Mouse (Mus musculus) liver, embryonic 15.5 days (tissue): ENCODE measurements around the gene Rbm5. TPM values are rescaled to one million over a fixed set of nuclear protein-coding genes. Genes with fewer than 3 reads are reported as not detected.

ENCODE experiments used
- ATAC-seq: fragments of 200-750 bp; cut with Nextera tagmentation; 2 replicates; pipeline ENCODE4 v1.8.0; 2017; ENCODE audit warnings: moderate number of reproducible peaks, mild to moderate bottlenecking, moderate library complexity; ENCODE audit not compliant: insufficient read depth
- H3K27ac ChIP-seq: fragments of 300-500 bp; sonication (generic); replicated peaks from 2 replicates; pipeline ENCODE4 v1.5.1; 2015; ENCODE audit warnings: mild to moderate bottlenecking, inconsistent platforms
- H3K27me3 ChIP-seq: fragments of 300-500 bp; sonication (generic); 2 replicates; pipeline ENCODE4 v1.6.1; 2015; ENCODE audit warnings: mild to moderate bottlenecking, inconsistent platforms
- H3K36me3 ChIP-seq: fragments of 300-500 bp; sonication (generic); replicated peaks from 2 replicates; pipeline ENCODE4 v1.6.1; 2015; ENCODE audit warnings: moderate library complexity, mild to moderate bottlenecking, inconsistent platforms
- H3K4me1 ChIP-seq: fragments of 300-500 bp; sonication (generic); replicated peaks from 2 replicates; pipeline ENCODE4 v1.6.1; 2015; ENCODE audit warnings: inconsistent platforms
- H3K4me2 ChIP-seq: fragments of 300-500 bp; sonication (generic); 2 replicates; pipeline ENCODE4 v1.6.1; 2015; ENCODE audit warnings: moderate library complexity, mild to moderate bottlenecking, inconsistent platforms
- H3K4me3 ChIP-seq: fragments of 300-500 bp; sonication (generic); replicated peaks from 2 replicates; pipeline ENCODE4 v1.5.1; 2015; ENCODE audit warnings: mild to moderate bottlenecking, inconsistent platforms
- H3K9ac ChIP-seq: fragments of 300-500 bp; sonication (generic); 2 replicates; pipeline ENCODE4 v1.6.1; 2015; ENCODE audit warnings: moderate library complexity, mild to moderate bottlenecking, inconsistent platforms
- H3K9me3 ChIP-seq: fragments of 300-500 bp; sonication (generic); replicated peaks from 2 replicates; pipeline ENCODE4 v1.6.1; 2016; ENCODE audit warnings: inconsistent platforms
- WGBS: fragments of 180-500 bp; shearing (Covaris S2); methylation state at CpG from one replicate; pipeline ENCODE4 v1.1.7; 2015; ENCODE audit warnings: mixed read lengths; ENCODE audit not compliant: insufficient replicate concordance; 5-methylcytosine and 5-hydroxymethylcytosine counted together
- polyA plus RNA-seq: library from polyadenylated mRNA; unstranded; fragments of >200 nt; fragmentation: Nextera tagmentation; extraction: Ambion mirVana; gene quantifications from 2 replicates; pipeline ENCODE4 v1.2.1, GENCODE M21; 2015

Rbm5 gene
- polyA plus RNA-seq, 1 experiment from 2014 or later, result 63.8 TPM

DNA sequence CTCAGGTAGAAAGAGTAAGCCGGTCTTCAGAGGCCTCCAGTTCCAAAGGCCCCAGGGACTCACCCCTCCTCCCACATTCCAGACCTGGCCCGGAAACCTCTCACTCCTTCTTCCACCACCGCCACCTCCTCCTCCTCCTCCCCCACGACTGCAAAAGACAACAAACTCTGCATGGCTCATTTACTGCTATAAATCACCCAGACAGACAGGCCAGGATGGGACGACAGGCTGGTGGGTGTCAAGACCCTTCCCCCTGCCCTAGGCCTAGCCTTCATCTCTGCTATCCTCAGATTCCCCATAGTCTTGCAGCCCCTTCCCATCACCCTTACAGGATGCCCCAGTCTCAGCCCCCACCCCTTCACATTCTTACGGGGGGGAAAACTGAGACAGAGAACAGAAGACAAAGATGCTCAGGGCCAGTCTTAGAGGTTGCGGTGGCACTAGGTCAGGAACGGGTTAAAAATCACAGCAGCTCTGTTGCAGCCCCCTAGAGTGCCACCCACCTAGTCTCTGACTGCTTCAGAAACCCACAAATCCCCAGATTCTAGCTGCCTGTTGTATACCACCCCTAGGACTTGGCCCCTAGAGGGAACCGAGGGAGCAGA lies 71.3 kb downstream of the Rbm5 start:
- WGBS, result 38% methylated on average over 9 of the region's 9 CpGs
- no peaks in the 10 kb centered on the region for H3K9me3 ChIP-seq
- no peak overlapping the region for H3K9ac ChIP-seq
- peaks cover 64% of the 10 kb centered on the region; the same call in 1 of the 2 replicates for H3K27me3 ChIP-seq
- H3K4me3 ChIP-seq, result no peak overlapping the region
- no peak overlapping the region for H3K27ac ChIP-seq
- H3K4me2 ChIP-seq, result no peak overlapping the region
- no peaks in the 10 kb centered on the region for H3K36me3 ChIP-seq
- no peak for ATAC-seq
- no peaks in the 10 kb centered on the region; the same call in 1 of the 2 replicates for H3K4me1 ChIP-seq

DNA sequence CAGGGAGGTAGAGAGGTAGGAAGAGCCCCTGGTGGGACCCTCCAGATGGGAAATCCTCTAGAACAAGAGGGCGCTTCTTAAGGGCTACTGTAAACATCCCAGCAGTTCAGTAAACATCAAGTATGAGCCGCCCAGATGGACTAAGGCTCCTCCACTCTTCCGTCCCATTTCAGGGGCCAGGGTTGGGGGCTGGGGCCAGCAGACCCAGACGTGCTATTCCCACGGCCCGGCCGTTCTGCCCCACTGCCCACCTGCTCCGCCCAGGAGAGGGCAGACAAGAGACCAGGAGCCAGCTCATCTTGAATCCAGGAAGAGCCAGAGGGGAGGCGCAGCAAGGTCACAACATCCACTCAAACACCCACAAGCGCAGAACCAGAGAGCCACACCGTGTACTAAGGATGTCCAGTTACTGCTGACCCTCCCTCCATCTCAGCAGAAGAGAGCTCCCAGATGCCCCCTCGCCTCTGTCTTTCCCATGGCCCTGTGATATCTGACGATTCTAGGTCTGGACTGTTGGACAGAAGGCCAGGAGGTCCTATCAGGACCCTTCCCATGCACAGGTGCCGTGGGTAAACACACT lies 72.1 kb downstream of the Rbm5 start:
- H3K27ac ChIP-seq, result no peak overlapping the region
- WGBS, result 34% methylated on average over 14 of the region's 14 CpGs
- no peaks in the 10 kb centered on the region for H3K36me3 ChIP-seq
- H3K4me3 ChIP-seq, result no peak overlapping the region
- H3K4me2 ChIP-seq, result no peak overlapping the region
- H3K27me3 ChIP-seq, result peaks cover 59% of the 10 kb centered on the region; the same call in 1 of the 2 replicates
- no peak for ATAC-seq
- no peaks in the 10 kb centered on the region; the same call in 1 of the 2 replicates for H3K4me1 ChIP-seq
- no peaks in the 10 kb centered on the region for H3K9me3 ChIP-seq
- no peak overlapping the region for H3K9ac ChIP-seq

DNA sequence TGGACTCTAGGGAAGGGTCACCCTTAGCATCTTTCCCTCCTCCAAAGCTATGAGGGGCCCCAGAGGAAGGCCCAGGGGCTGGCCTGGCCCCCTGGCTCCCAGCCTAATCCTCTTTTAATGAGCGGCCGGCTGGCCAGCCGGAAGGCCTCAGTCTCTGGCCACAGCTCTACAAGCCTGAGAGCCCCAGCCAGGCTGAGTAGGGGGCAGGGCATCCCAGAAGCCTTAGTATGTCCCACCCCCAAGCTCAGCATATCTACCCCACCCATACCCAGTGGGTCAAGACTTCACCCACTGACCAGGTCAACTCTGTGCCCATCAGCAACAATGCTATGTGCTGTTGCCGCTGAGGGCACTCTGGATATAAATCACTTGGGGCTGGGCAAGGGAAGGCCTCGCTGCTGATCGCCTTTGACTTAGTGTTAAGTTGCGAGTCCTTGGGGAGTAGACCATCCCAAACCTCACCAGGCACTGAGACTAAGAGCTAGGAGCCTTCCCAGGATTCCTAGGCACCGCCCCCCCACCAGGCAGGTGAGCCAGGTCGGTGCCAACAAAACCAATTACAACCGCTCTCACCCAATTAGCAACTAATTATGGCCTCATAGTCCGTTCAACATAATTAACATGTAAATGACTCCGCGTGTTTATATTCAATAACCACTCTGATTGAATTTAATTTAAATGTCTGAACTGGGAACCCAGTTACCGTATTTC lies 72.8 kb downstream of the Rbm5 start:
- H3K36me3 ChIP-seq, result no peaks in the 10 kb centered on the region
- WGBS, result 57% methylated on average over 14 of the region's 14 CpGs
- ATAC-seq, result no peak; the same call in 1 of the 2 replicates
- no peaks in the 10 kb centered on the region; the same call in 1 of the 2 replicates for H3K4me1 ChIP-seq
- H3K4me3 ChIP-seq, result no peak overlapping the region
- no peak overlapping the region for H3K4me2 ChIP-seq
- H3K27ac ChIP-seq, result no peak overlapping the region
- no peaks in the 10 kb centered on the region for H3K9me3 ChIP-seq
- H3K9ac ChIP-seq, result no peak overlapping the region
- peaks cover 54% of the 10 kb centered on the region; the same call in 1 of the 2 replicates for H3K27me3 ChIP-seq

DNA sequence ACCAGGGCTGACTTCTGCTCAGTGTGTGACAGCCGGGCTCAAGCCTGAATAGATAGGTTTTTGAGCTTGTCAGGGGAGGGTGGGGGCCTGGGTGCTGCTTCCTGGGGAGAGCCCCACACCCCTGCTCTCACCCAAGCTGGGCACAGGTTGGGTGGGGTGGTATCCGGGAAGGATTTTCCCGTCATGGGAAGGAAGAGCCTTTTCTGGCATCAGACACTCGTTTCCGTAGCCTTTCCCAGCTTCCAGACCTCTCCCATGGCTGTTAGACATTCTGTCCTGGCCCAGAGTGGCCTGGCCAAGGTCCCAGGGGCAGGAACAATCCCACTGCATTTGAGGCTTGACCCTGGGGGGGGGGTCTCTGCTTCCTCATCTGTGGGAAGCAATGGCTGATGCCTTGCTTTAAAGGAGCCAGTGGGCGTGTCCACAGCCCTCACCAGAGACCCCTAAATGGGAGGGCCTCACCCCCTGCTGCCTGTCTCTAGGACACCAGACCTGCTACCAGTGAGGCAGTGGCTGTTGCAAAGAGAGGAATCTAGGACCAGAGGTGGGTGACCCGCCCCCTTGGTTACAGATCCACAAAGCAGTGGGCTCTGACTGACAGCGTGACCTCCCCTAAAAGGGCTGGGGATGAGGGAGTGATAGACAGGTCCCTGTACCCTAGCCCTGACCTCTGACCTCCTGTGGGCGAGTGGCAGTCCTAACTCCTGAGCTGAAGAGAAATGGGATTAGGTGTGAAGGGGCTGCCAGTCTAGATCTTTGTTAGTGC lies 73.8 kb downstream of the Rbm5 start:
- peaks cover 48% of the 10 kb centered on the region; the same call in 1 of the 2 replicates for H3K27me3 ChIP-seq
- H3K36me3 ChIP-seq, result no peaks in the 10 kb centered on the region
- H3K9me3 ChIP-seq, result no peaks in the 10 kb centered on the region
- H3K27ac ChIP-seq, result no peak overlapping the region
- ATAC-seq, result no peak
- H3K9ac ChIP-seq, result no peak overlapping the region
- no peak overlapping the region for H3K4me2 ChIP-seq
- no peaks in the 10 kb centered on the region; the same call in 1 of the 2 replicates for H3K4me1 ChIP-seq
- 49% methylated on average over 9 of the region's 9 CpGs for WGBS
- no peak overlapping the region for H3K4me3 ChIP-seq

DNA sequence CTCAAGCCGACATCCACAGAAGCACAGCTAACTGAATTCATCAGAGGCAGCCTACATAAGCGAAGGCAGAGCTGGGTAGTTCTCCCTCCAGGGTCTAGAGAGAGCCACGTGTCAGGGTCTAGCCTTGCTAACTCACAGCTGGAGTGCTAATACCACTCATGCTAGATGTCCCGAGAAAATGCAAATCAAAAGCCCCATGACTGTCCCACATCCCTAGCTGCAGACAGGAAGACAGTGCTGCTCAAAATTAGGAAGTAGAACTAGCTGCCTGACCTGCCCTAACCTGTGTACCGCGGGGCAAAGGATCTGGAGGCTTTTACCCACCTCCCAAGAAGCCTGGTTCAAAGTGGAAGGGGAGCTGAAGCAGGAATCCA lies 74.7 kb downstream of the Rbm5 start:
- Histone ChIP-seq H3K4me1 (no peaks in the 10 kb centered on the region; the same call in 1 of the 2 replicates), H3K27me3 (peaks cover 43% of the 10 kb centered on the region; the same call in 1 of the 2 replicates)

DNA sequence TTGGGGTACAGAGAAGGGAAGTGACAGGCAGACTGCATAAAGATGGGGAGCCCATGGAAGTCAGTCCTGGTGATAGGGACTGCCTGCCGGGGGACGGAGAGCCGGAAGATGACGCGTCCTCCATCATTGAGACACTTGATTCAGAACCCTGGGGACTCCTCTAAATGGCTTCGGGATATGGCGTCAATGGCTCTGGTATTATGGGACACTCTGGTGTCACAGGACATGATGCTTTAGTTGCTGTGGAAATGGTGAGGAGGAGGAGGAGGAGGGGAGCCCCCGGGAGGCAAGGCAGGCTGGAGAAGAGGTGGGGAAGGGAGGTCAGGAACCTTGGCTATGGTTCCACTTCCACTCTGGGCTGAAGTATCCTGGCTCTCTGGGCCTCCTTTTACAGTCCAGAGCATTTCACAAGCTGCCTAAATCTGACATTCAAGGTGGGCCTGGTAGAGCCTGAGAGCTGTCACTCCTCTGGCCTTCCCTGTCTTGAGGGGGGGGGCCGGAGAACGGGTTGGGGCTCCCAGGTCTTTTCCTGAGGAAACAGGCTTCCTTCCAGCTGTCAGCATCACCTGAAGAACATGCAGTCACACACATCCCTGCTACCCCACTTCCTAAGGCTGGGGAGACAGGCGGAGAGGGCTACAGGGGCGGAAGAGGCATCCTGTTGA lies 75.2 kb downstream of the Rbm5 start:
- ATAC-seq, result no peak
- H3K27ac ChIP-seq, result no peak overlapping the region
- no peaks in the 10 kb centered on the region; the same call in 1 of the 2 replicates for H3K4me1 ChIP-seq
- H3K36me3 ChIP-seq, result no peaks in the 10 kb centered on the region
- H3K4me3 ChIP-seq, result no peak overlapping the region
- no peaks in the 10 kb centered on the region for H3K9me3 ChIP-seq
- WGBS, result 70% methylated on average over 12 of the region's 12 CpGs
- H3K4me2 ChIP-seq, result no peak overlapping the region
- H3K27me3 ChIP-seq, result peaks cover 43% of the 10 kb centered on the region; the same call in 1 of the 2 replicates
- H3K9ac ChIP-seq, result no peak overlapping the region

More for the DNA sequence above, 74.7 kb downstream of the Rbm5 start:
- 17% methylated on average over 6 of the region's 6 CpGs for WGBS
- Histone ChIP-seq H3K36me3 (no peaks in the 10 kb centered on the region), H3K27ac (no peak overlapping the region), H3K4me3 (no peak overlapping the region), H3K9ac (no peak overlapping the region), H3K4me2 (no peak overlapping the region), H3K9me3 (no peaks in the 10 kb centered on the region)
- ATAC-seq, result no peak

DNA sequence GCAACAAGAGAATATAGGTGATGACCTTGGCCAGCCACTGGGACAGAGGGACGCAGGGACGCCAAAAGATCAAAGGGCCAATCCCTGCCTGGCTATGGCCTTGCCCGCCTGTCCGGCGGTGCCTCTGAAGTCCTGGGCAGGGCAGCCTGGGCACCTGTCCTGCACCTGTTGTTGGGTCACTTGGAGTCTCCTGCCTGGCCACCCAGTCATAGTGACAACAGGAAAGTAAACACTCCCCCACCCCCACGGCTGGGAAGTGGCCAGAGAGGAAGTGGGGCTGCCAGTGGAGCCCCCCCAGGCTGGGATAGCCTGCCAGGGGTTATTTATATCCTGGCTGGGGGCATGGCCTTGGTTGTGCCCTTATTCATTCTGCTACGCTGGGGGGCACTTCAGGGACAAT lies 76.2 kb downstream of the Rbm5 start:
- Histone ChIP-seq H3K9me3 (no peaks in the 10 kb centered on the region), H3K4me1 (no peaks in the 10 kb centered on the region), H3K4me2 (no peak overlapping the region), H3K9ac (no peak overlapping the region), H3K27me3 (peaks cover 41% of the 10 kb centered on the region), H3K36me3 (no peaks in the 10 kb centered on the region), H3K4me3 (no peak overlapping the region), H3K27ac (no peak overlapping the region)
- ATAC-seq, result no peak
- 59% methylated on average over 7 of the region's 7 CpGs for WGBS

DNA sequence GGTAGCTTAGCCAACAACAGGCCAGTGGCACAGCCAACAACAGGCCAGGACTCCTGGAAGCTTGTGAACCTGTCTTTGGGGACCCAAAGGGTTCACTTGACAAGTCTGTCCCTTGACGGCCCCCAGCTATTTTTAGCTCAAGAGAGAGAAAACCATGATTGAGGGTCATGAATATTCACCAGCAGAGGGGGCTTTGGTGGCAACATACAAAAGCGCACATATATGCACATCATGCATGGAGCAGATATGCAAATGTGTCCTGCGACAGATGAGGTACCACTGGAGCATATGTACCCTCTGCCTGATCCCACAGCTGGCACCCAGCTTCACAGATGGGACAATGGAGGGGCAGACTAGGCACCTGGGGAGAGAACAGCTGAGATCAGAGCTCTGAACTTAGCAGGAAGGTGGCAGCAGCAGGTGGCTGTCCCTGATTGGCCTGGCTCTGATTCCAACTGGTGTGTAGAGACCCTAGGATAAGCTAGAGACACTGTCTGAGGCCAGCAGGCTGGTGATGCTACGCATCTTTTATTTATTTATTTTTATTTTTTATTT lies 77.3 kb downstream of the Rbm5 start:
- WGBS, result 54% methylated on average over 4 of the region's 4 CpGs
- no peaks in the 10 kb centered on the region for H3K36me3 ChIP-seq
- H3K27ac ChIP-seq, result no peak overlapping the region
- ATAC-seq, result no peak
- H3K9me3 ChIP-seq, result no peaks in the 10 kb centered on the region
- H3K9ac ChIP-seq, result no peak overlapping the region
- no peaks in the 10 kb centered on the region for H3K4me1 ChIP-seq
- H3K4me3 ChIP-seq, result no peak overlapping the region
- no peak overlapping the region for H3K4me2 ChIP-seq
- H3K27me3 ChIP-seq, result peaks cover 34% of the 10 kb centered on the region

DNA sequence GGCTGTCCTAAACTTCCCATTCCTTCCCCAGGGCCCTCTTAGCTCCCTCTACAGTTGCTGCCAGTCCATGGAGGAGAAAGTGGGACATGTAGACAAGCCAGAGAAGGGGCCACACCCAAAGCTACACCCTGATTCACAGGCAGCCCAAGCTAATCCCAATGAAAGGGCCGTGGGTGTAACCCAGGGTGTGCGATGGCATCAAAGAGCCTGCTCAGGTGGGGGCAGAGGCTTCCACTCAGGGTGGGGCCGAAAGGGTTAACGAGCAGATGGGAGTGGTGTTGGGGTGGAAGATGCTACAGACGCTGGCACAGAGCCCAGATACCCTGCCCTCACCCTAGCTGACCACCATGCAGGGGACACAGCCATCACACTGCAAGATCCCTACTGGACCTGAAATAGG lies 78.0 kb downstream of the Rbm5 start:
- no peak overlapping the region for H3K4me2 ChIP-seq
- peaks cover 28% of the 10 kb centered on the region for H3K27me3 ChIP-seq
- H3K4me3 ChIP-seq, result no peak overlapping the region
- H3K9me3 ChIP-seq, result no peaks in the 10 kb centered on the region
- no peak for ATAC-seq
- H3K27ac ChIP-seq, result no peak overlapping the region
- WGBS, result 43% methylated on average over 5 of the region's 5 CpGs
- no peaks in the 10 kb centered on the region for H3K36me3 ChIP-seq
- H3K4me1 ChIP-seq, result no peaks in the 10 kb centered on the region
- no peak overlapping the region for H3K9ac ChIP-seq

DNA sequence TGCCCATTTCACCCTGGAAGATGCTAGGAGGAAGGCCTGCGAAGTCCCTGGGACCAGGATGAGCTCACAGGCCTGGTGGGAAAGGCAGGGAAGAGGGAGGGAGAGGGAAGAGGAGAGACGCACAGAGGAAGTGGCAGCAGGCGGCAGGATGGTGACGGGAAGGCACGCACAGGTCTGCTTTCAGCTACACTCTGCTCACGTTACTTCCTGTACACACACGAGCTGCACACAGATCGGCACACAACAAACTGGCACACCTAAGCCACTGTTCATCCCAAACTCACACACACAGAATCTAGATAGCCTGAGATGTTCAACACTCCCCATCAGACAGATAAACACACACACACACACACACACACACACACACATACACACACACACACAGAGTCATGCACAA lies 80.4 kb downstream of the Rbm5 start:
- no peaks in the 10 kb centered on the region for H3K9me3 ChIP-seq
- no peaks in the 10 kb centered on the region for H3K4me1 ChIP-seq
- WGBS, result 31% methylated on average over 8 of the region's 8 CpGs

More for the DNA sequence above, 80.4 kb downstream of the Rbm5 start:
- no peak overlapping the region for H3K4me2 ChIP-seq
- no peak overlapping the region for H3K27ac ChIP-seq
- H3K27me3 ChIP-seq, result peaks cover 24% of the 10 kb centered on the region
- no peaks in the 10 kb centered on the region for H3K36me3 ChIP-seq
- H3K9ac ChIP-seq, result no peak overlapping the region
- H3K4me3 ChIP-seq, result no peak overlapping the region
- ATAC-seq, result no peak
